Mouse (Mus musculus): ENCODE measurements around the gene Rnf40.
"Not testable (repeated sequence)": the region's sequence is repeated elsewhere in the genome, so short reads cannot be mapped to it uniquely, and the experiment has no call there.

Gene Rnf40

GRCm38 (mm10) chr7:127602903-127603302, 14.3 kb downstream of the Rnf40 start:
- no peak for DNase-seq (ENCODE audit: low read depth, low spot score)

GRCm38 (mm10) chr7:127604256-127604655, 15.7 kb downstream of the Rnf40 start:
- no peak for DNase-seq (ENCODE audit: low read depth, low spot score)

DNA sequence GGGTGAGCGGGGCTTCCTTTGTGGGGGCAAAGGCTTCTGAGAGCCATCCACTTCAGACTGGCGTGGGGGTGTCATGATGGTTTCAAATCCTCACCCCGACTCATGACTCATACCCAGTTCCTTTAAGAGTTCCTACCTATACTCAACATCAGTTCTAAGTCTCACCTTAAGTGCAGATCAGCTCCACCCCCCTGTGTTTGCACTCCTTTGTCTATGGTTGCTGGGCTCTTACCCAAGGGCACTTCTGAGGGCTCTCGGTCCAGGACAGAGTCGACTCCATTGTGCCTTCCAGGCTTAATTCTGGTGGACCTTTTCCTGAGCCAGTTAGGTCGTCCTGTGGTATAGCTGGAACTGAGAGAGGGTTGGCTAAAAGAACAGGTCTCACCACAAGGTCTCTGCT, 18.6 kb downstream of the Rnf40 start:
- DNase-seq (ENCODE audit: low read depth, low spot score) = no peak

- no peak for DNase-seq (ENCODE audit: low read depth, low spot score)
Measured at GRCm38 (mm10) chr7:127611011-127611410, 22.4 kb downstream of the Rnf40 start.

GRCm38 (mm10) chr7:127611561-127611960, 23.0 kb downstream of the Rnf40 start:
- DNase-seq (ENCODE audit: low read depth, low spot score) = no peak

DNA sequence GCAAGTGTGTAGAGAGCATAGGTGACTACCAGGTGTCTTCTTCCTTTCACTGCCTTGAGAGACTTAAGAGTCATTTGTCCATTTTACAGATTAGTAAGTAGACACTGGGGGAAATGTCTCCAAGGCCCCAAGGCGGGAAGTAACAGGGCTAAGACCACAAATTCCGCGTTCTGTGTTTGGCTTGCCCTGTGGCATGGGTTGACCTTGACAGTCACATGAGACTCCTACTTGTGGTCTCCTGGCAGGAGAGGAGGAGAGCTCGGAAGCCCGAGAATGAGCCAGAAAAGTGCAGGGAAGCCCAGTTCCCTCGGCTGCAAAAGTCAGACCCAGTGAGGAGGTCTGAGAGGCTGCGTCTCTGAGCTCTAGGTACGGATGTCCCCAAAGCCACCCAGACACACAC, 24.9 kb downstream of the Rnf40 start:
- DNase-seq (ENCODE audit: low read depth, low spot score) = no peak

DNA sequence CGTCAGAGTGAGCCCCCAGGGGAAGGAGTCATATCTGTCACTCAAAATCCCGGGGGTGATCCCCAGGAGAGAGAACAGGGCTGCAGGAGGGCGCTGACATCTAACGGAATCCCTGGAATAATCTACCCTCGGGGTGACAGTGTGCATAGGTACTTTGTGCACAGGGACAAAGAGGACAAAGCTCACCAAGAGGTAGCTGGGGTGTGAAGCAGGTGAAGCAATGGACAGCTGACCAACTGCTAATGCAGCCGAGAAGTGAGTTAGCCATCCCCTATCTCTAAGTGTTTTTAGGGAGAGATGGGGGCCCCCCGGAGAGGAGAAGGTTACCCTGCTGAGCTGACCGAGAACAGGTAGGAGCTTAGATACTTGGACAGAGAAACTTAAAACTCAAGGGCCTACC, 25.5 kb downstream of the Rnf40 start:
- DNase-seq (ENCODE audit: low read depth, low spot score) = no peak

DNA sequence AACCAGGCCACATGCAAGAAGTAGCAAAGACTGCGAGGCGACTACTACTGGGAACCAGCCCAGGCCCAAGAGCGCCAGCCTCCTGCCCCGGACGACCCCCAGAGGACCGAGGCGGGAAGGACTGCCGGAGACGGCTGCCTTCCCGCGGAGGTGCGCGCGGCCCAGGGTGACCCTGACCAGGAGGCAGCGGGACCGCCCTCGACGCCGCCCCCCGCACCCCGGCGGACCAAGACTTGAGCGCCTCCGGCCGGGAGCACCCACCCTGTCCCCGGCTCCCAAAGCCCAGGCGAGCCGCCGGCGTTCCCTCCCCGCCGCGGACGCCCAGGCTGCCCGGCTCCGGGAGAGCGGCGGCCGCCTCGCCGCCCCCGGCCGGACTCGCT, 25.9 kb downstream of the Rnf40 start:
- peak; percentile 19 for DNase-seq (ENCODE audit: low read depth, low spot score)

DNA sequence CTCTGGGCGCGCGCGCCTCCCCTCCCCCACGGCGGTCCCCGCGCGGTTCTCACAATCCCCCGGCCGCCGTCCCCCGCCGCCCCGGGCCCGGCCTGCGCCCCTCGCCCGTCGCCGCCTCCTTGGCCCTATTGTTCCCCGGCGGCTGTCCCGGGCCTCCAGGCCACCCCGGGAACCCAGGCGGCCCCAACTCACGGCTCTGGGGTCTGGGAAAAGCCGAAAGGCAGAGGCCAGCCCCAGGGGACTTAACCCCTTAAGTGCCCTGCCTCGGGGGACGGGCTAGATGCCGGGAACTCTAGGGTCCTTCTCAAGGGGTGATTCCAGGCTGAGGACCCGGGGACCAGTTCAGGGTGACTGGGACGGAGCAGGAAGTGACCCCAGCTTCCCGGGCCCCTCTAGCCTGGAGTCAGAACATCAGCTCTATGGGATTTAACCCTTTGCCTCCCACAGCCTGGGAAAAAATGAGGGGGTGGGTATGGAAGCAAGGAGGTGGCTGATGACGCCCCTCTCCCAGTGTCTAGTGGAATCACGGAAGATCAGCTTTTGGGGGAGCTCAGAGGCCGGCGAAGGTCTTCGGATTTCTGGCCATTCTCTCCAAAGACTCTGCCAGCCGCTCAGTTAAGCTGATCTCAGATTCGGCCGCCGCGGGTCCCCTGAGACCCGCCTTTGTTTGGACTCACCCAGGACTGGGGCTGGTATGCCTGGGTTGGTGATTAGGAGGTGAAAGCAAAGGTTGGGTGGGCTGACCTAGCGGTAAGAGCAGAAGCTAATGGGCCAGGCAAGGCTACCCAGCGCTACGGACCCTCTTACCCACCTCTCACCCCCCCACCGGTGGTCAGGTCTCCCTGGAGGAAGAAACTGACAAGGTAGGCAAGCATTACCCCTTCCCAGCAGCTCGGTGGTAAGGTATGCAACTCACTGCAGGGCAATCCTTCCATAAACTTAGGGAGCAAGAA, 26.6 kb downstream of the Rnf40 start, which contains the start of gene Zfp629:
TSS of gene Zfp629 (minus strand) at position 907 of the 953 bp plus-strand sequence.
- peak; percentile 82 for DNase-seq (ENCODE audit: low read depth, low spot score)

- no peak for DNase-seq (ENCODE audit: low read depth, low spot score)
Measured at GRCm38 (mm10) chr7:127616336-127616735, 27.8 kb downstream of the Rnf40 start.

GRCm38 (mm10) chr7:127616881-127617280, 28.3 kb downstream of the Rnf40 start:
- DNase-seq (ENCODE audit: low read depth, low spot score) = no peak

- no peak for DNase-seq (ENCODE audit: low read depth, low spot score)
Measured at GRCm38 (mm10) chr7:127617962-127618361, 29.4 kb downstream of the Rnf40 start.

GRCm38 (mm10) chr7:127618402-127618801, 29.8 kb downstream of the Rnf40 start:
- not testable (repeated sequence) for DNase-seq (ENCODE audit: low read depth, low spot score)

- no peak for DNase-seq (ENCODE audit: low read depth, low spot score)
Measured at GRCm38 (mm10) chr7:127626039-127626438, 37.5 kb downstream of the Rnf40 start.

- DNase-seq (ENCODE audit: low read depth, low spot score) = no peak
Measured at GRCm38 (mm10) chr7:127626471-127626870, 37.9 kb downstream of the Rnf40 start.

- no peak for DNase-seq (ENCODE audit: low read depth, low spot score)
Measured at GRCm38 (mm10) chr7:127628646-127629045, 40.1 kb downstream of the Rnf40 start.

- DNase-seq (ENCODE audit: low read depth, low spot score) = no peak
Measured at GRCm38 (mm10) chr7:127631416-127631815, 42.8 kb downstream of the Rnf40 start.

- DNase-seq (ENCODE audit: low read depth, low spot score) = peak; percentile 74
Measured at GRCm38 (mm10) chr7:127636963-127637362, 48.4 kb downstream of the Rnf40 start.

DNA sequence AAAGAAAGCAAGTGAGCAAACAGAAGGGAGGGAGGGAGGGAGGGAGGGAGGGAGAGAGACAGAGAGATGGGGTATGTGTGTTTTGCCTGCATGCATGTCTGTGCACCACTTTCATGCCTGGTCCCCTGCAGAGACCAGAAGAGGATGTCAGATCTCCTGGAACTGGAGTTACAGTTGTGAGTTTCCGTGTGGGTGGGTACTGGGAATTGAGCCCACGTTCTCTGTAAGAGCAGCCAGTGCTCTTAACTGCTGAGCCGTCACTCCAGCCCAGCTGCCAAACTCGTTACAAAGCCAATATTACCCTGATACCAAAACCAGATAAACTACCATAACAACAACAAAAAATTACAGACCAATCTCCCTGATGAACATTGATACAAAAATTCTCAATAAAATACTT, 52.7 kb downstream of the Rnf40 start:
- no peak for DNase-seq (ENCODE audit: low read depth, low spot score)

- no peak for DNase-seq (ENCODE audit: low read depth, low spot score)
Measured at GRCm38 (mm10) chr7:127642254-127642653, 53.7 kb downstream of the Rnf40 start.

GRCm38 (mm10) chr7:127646363-127646762, 57.8 kb downstream of the Rnf40 start:
- DNase-seq (ENCODE audit: low read depth, low spot score) = no peak

GRCm38 (mm10) chr7:127647576-127647975, 59.0 kb downstream of the Rnf40 start:
- DNase-seq (ENCODE audit: low read depth, low spot score) = not testable (repeated sequence)

- no peak for DNase-seq (ENCODE audit: low read depth, low spot score)
Measured at GRCm38 (mm10) chr7:127648516-127649201, 60.1 kb downstream of the Rnf40 start.

All from retina, postnatal 7 days (tissue).